Mouse (Mus musculus): ENCODE measurements at regions not wholly inside any gene's neighbourhood (a gene's known extent, or its start where the extent isn't known, plus 50 kb on each side); places are given as distances from the start of the nearest gene placed in this dataset.
A peak's percentile ranks its signal among the peaks of the same experiment; 100 is the strongest.
"Not testable (repeated sequence)": the region's sequence is repeated elsewhere in the genome, so short reads cannot be mapped to it uniquely, and the experiment has no call there.

DNA sequence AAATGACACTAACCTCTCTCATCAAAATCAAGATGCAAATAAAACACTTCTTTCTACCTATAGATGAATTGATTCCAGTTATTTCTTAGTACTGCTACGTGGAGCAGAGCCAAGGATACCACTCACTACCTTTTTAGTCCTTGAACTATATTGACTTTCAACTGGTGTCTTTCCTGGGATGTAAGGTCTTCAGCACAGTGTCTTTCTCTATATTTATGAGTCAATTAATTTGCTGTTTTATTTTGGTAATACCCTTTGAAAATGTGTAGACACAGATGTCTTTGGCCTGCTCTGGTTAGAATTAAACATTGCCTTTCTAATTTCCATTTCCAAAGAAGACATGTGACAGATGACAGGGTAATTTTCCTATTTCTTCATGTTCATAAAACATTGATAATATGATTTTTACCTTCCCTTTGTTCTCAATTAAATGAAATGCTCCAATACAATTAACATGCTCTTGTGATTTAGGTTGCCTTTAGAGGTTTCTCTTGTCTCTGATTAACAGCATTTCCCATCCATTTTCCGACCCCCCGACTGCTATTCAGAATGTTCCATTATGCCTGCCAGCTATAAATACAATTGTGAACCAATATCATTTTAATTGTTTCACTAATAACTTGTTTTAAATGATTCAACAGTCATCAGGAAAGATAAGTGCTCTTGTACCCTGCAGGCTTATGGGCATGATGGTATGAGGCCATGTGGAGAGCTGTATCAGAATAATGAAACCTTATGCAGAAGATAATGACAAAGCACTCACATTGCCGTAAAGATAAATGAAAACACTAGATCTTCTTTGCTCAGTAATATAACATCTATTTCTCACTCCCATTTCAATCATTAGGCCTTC lies 266.2 kb upstream of the 1700008P02Rik start:
- no peak for DNase-seq (ENCODE audit: low spot score)

DNA sequence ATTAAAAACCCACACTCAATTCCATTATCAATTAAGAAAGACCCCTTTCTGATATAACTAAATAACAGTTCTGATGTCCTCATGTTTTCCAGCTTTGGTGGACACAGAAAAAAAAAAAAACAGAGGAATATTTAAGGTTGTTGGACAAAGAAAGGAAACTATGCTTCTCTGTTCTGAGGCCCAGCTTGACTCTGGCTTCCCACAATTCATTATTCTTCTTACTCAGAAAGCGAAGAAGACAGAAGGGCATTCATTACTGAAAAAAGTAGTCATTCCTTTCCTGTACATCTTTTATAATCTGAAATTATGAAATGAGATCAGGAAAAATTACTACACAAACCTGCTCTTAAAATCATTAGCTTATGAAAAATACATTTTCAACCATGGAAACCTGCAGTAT lies 263.2 kb upstream of the 1700008P02Rik start:
- DNase-seq (ENCODE audit: low spot score) = no peak

DNA sequence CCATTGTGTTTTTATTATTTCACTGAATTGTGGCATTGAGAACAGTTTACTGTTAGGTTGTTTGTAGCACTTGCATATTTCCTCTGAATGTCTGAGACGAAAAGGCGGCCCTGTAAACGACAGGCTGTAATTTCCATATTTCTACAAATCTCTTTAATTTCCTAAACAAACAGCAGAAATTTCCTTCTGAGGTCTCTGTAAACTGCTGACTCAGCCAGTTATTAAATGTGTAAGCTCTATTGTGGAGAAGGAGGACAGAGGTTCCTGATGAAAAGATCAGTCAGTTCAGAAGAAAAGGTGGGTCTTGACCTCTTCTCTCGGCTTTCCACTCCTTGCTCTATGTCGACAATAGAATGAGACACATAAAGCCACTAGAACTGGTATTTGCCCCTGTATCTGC lies 256.0 kb upstream of the 1700008P02Rik start:
- DNase-seq (ENCODE audit: low spot score) = no peak

DNA sequence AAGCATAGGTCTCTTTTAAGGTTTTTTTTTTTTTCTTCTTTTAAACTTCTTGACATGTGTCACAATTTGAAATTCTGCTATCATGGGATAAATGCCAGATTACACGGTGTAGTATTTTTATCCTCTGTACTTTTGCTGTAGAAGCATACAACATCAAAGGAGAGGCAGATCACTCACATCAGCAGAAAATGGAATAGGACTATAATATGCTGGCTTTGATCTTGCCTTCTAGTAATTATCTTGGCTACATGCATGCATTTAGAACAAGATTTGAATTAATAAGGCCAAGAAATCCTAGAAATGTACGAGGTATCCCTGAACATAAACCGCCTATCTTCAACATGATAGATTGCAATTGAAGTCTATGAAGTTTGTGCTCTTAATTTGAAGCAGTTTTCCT lies 251.9 kb upstream of the 1700008P02Rik start:
- DNase-seq (ENCODE audit: low spot score) = no peak

DNA sequence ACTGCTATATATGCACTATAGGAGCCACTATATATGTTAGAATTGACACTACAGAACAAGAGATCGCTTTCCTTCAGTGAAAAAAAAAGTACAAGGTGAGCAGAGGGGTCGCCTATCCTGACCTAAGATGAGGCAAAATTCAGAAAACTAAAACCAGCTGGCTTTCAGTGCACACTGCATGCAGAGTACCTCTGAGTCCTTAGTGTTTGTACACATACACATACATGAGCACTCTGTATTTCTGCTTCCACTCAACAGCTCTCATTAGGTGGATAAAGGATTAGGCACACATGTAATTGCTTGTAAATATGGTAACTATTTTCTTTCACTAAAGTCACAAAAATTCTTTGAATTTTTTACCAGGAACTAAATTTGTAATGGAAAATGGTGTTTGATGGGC lies 251.5 kb upstream of the 1700008P02Rik start:
- DNase-seq (ENCODE audit: low spot score) = no peak

DNA sequence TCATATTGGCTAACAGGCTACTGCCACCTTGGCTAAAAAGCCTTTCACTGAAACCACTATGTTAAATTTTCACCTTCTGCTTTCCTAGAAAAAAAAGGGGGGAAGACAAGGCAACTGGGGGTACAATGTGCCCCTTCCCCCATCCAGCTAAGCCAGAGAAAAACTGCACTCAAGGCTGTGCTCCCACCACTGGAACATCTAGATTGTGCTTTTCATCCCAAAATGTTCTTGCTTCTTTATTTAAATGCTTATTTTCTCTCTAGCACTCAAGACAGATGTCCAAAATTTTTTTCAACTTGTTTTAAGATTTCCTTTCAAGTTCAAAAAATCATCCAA lies 245.9 kb upstream of the 1700008P02Rik start:
- no peak for DNase-seq (ENCODE audit: low spot score)

DNA sequence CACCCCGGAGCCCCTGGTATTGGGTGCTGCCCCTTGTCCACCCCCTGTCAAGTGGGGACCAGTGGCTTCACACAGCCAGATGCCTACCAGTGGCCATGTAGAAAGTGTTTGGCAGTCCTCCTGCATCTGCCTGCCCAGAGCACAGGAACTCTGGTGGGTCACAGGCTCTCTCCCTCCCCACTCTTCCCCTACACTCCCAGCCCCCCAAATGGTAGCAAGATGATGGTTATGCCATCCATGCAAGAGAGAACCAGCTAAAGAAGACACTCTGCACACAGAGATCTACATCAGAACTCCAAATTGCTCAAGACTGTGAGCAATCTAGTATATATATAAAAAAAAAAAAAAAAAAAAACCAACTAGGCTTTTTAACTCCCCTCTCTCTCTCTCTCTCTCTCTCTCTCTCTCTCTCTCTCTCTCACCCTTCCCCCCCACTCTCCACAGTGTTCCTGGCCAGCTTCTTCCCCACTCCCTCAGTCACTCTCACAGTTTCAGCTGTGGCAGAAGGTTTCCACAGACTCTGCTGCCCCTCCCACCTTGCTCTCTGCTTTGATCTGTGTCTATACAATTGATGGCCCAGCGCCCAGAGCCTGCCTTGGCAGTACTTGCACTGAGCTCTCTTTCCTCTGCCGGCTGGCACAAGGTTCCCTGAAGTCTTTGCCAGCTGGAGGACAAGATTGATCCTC lies 245.4 kb upstream of the 1700008P02Rik start:
- DNase-seq (ENCODE audit: low spot score) = peak; percentile 57

DNA sequence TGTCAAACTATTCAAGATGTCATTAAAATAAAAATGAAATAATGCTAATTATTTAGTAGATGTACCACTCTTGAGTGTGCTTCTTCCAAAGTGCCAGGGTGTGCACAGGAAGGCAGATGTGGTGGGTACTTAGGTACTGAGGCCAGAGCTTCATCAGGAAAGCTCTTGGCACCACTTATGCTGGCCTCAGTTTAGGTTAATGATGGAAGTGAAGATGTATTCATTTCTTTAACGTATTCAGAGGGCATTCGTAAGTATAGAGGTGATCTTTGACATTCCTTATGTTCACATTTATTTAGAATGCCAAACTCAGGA lies 239.6 kb upstream of the 1700008P02Rik start:
- no peak for DNase-seq (ENCODE audit: low spot score)

DNA sequence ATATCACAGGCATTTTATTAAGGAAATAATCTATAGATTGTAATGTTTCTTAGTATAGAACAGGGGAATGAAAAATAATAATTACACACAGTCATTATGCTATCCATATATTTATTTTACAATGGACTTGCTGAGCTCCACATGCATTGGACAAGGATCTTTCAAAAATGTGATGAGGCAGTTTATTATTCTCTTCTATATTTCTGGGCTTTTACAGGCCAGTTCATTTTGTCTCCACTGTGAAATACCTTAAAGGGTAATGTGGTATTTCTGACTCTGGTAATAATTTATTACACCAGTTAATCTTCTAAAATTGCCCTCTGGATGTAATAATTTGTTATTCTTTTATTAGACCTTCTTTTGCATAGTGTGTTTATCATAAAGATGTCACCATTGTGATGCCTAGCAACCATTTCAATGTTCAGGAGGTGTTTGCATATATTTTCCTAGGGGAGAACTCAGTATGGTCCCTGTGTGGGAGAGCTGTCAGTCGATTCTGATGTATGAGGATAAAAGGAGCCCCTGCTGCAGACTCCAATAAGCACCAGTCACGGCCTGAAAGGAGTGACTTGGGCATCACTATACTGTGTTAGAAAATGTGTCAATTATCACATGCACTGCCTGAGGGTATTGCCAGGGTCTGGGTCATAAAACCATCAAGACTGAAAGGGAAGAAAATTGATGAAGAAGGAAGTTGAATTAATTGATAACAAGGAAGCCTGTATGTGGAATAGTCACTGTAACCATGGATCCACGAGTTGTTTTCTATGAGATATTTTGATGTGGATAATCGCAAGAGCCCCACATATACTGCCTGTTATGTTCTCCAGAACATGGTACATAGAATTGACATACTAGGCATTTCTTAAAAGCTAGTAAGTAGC lies 239.0 kb upstream of the 1700008P02Rik start:
- DNase-seq (ENCODE audit: low spot score) = no peak

DNA sequence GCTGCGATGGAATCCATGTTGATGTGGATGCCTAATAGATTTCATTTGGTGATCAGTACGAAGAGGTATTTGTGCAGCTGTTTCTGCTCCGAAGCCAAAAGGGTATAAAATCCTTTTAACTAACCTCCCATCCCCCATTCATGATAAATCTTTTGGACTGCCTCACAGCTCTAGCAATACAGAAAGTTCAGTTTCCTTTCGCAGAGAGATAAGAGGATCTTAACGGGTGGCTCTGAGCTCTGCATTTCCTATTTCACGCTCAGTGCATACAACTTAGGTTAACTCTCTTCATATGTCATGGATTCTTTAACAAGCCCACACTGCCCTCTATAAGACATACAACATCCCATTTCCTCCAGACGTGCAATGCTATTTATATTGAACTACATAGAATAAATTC lies 199.1 kb upstream of the 1700008P02Rik start:
- no peak for DNase-seq (ENCODE audit: low spot score)

DNA sequence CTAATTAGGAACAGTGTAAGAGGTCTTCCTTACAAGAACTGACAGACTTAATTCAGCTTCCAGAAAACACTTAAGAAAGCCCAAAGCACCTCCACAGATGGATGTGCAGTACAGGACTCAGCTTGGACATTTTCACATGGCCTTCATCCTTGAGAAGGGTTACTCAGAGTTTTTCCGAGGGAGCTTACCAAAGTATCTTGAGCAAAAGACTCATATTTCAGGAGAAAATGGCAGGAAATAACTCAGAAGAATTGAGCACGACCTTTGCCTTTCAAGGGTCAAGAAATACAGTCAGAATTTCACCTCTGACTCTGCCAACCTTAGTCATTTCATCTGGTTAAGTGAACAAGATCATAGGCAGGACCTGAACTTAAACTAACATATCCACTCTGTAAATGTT lies 192.1 kb upstream of the 1700008P02Rik start:
- no peak for DNase-seq (ENCODE audit: low spot score)

DNA sequence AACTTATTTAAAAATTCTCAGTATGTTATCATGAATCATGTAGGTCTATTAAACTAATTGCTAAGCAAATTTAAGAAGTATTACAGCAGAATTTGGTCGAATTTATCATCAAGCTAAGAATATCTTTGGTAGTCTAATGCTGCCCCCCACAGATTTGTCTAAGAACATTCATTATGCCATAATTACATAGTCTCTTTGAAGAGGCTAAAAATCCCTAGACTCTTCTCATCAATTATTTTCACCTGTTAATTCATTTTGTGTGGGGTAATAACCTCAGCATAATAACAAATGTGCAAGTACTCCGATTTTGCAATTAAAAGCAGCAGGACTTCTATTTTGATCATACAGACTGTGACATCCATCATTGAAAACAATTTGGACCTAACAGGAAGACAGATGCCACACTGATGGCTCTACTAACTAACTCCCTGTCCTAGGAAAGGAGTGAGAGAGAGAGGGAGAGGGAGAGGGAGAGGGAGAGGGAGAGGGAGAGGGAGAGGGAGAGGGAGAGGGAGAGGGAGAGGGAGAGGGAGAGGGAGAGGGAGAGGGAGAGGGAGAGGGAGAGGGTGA lies 189.2 kb upstream of the 1700008P02Rik start:
- no peak for DNase-seq (ENCODE audit: low spot score)

DNA sequence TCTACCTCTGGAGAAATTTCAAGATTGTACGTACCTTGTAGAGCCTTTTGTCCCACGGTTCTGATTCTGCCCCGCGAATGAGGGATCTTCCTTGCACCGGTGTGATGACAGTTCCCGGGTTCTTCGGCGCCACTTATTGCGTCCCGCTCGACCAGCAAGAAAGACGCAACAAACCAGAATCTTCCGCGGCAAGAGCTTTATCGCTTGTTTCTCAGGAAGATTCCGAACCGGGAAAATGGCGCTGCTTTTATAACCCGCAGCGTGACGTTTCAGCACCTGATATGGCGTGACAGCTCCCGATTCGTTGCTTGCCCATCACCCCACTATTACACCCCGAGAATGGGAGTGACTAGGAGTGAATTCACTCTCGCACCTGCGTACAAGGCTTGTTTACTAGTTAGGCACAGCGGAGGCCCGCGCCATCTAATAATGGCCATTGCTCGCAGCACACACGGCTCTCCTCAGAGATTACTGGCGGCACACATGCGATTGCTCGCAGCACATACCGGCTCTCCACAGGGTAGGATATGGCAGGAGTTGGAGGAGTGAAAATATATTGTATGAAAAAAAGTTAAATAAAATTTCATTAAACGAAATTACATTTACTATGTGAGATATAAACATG lies 180.0 kb upstream of the 1700008P02Rik start:
- DNase-seq (ENCODE audit: low spot score) = not testable (repeated sequence)

DNA sequence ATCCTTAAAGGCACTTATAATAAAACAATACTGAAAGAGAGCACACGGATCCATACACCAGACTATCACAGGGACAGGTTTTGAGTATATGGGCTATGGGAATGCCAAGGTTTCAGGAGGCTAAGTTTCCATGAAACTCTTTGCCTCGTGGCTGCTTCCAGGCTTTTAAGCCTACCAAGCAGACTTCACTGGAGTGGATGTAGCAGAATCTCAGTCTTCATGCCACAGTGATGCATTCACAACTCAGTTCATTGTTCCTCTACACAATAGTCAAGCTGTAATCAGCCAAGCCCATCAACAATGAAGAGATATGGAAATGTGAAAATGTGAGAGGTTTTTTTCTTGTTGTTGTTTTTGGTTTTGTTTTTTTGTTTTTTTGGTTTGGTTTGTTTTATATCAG lies 148.3 kb upstream of the 1700008P02Rik start:
- DNase-seq (ENCODE audit: low spot score) = peak; percentile 4

DNA sequence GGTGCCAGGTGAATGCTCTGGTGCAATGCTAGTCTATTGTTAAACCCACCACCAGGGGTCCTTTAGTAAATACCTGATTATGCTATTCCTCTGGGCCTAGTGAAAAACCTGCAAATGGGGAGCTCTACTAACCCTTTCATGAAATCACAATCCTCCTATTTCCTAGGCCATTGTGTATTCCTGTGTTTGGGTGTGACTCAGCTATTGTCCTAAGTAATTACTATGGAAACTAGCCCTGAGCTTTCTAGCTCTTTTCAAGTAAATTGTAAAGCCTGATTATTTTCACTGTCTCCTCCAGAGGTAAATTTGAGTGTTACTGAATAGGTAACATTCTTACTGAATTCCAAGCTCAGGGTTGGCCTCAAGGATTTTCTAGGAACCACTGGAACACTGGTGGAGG lies 147.8 kb upstream of the 1700008P02Rik start:
- peak; percentile 4 for DNase-seq (ENCODE audit: low spot score)

DNA sequence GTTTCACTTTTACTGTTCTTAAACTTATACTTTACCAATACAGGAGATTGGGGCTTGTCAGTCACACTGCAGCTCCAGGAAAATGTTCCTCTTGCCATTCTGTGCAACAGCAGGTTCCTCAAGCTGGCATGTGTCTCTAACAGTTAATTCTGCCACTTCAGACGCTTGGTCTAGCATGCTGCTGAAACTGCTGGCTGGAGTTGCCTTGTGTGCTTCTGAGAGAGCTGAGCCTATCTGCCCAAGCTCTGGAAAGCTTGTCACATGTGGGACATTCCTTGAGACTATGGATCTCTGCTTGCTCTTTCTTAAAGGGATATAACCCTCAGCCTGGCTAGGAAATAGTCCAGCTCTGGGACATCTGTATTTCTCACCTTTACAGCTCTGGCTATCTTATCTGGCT lies 138.9 kb upstream of the 1700008P02Rik start:
- DNase-seq (ENCODE audit: low spot score) = no peak

DNA sequence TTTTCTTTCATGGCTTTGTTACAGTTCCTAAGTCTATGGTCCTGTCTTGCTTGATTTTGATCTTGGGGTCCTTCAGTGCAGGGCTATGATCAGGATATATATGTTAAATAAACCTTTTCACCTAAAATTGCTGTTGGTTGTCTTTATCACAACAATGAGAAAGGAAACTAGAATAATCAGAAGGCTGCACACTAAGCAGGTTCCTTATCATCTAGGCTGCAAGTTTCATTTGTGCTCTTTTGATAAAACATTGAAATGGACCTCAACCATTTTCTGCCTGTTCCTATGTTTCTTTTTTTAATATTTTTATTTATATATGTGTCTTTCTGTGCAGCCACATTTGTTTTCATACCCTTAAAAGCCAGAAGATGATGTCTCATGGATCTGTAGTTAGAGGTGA lies 137.3 kb upstream of the 1700008P02Rik start:
- no peak for DNase-seq (ENCODE audit: low spot score)

DNA sequence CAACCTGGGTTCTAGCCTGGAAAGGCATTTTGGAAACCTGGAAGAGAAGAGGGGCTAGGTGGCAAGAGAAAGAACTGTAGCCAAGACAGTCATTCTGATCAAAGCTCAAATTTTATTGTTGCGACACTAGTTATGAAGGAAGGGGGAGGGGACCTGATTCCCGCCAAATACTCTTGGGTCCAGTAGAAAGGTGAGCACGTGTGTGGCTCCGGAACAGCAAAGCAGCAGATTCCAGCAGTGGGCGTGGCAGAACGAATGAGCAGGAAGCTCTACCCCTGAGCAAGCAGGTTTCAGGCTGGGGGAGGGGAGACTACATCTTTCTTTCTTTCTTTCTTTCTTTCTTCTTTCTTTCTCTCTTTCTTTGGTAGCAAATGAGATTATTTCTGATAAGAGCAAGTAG lies 130.5 kb upstream of the 1700008P02Rik start:
- DNase-seq (ENCODE audit: low spot score) = not testable (repeated sequence)

DNA sequence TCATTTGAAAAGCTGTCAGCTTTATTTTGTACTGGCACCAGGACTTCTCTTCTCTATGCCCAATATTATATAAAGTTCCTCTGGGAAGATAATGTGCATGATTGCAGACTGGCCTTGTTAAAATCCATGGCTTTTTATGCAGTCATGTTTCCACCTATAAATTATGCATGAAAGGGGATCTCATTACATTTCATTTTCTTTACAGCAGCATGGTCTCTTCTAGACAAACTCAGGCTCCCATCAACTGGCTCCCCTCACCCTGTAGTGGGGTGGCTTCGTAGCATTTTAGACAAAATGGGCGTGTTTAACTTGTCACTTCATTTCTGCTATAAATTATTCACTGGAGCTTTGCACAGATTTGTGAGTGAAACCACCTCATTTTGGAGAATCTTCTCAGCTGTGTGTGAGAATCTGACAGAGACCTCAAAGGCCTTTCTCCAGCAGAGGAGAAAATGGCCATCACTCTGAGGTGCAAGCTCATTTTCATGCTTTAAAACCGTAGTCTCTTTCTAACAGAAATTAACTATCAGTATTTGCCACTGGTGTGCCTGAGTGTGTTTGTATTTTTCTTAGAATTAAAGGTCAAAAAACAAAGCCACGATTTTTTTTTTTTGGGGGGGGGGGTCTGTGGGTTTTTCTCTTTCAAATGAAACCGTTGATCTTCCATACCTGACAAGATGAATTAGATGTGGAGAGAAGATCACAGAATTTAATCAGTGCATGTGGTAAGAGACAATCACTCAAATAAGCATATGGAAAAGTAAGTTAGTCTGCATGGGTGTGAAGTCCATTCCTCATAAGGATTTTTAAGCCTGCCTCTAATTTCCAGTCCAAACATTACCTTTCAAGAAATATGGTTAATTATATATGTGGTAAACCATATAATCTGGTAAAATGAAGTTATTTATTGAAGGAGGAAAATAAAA lies 111.4 kb upstream of the 1700008P02Rik start:
- no peak for DNase-seq (ENCODE audit: low spot score)

DNA sequence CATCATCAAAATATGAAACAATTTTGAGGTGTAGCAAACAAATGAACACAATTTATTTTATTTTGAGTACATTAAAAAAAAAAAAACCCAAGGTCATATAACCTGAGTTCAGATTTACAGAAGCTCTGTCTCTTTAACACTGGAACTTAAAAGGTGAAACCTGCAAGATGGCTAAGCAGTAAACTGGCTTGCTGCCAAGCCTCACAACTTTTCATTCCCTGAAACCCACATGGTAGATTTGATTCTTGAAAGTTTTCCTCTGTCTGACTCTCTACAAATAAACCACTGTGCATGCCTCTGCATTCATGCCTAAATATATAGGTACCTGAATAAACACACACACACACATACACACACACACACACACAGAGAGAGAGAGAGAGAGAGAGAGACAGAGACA lies 109.8 kb upstream of the 1700008P02Rik start:
- DNase-seq (ENCODE audit: low spot score) = no peak

DNA sequence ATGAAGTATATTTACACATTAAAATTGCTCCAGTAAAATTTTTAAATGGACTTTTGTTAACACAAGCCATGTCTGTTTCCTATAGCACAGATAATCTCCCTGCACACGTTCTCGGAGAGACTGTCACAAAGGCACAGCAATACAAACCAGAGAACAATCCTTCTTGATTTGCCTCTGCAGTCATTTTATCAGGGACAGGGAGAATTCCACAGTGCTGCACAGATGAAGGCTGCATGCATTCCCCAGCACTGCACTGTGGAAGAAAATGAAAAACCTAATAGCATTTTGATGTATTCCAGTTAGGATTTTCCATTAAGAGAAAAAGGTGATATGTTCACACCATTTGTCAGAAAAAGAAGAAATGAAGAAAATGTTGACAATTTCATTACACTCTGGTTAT lies 63.4 kb upstream of the 1700008P02Rik start:
- DNase-seq (ENCODE audit: low spot score) = no peak
